ENCODE assay signal across 15 mouse cellular contexts in the genomic region with DNA sequence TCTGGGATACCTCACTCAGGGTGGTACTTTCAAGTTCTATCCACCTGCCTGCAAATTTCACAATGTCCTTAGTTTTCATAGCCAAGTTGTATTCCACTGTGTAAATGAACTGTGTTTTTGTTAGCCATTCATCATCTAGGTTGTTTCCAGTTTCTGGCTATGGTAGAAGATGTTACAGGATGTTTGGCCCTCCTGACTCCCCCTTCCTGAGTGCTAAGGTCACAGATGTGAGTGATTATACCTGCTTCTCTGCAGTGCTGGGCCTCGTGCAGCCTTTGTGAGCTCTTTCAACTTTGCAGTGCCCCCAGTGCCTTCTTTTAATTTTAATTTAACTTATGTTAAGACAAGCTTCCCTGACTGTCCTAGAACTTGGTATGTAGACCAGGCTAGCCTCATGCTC. TPM values are rescaled to one million over a fixed set of nuclear protein-coding genes. Genes with fewer than 3 reads are reported as not detected.
"Had no signal": no experiment of that assay in that cellular context is flagged by ENCODE, and none has a peak within 500 bp of the region (broad histone marks: within the 10 kb centered on the region; RNA-seq: fewer than 3 reads in every experiment).

No protein-coding gene starts in this region.

- H3K27me3 ChIP-seq: kidney, embryonic 15.5 days; liver, embryonic 15.5 days; neural tube, embryonic 13.5 days had no signal

- H3K4me1 ChIP-seq: liver, embryonic 15.5 days; neural tube, embryonic 13.5 days had no signal

- DNase-seq: kidney, adult 2 months; kidney, postnatal 14 days; lung, adult 2 months; lung, postnatal 36 days; midbrain, embryonic 14.5 days; right cerebral cortex, postnatal 14 days had no signal

- H3K36me3 ChIP-seq: kidney, embryonic 15.5 days; limb, embryonic 10.5 days; liver, embryonic 15.5 days; neural tube, embryonic 13.5 days had no signal

- H3K4me3 ChIP-seq: kidney, embryonic 15.5 days; left cerebral cortex, adult 2 months; limb, embryonic 10.5 days; liver, embryonic 15.5 days; neural tube, embryonic 13.5 days had no signal

- H3K27ac ChIP-seq: kidney, embryonic 15.5 days; left cerebral cortex, adult 2 months; liver, embryonic 15.5 days; neural tube, embryonic 13.5 days; stomach, postnatal 0 days had no signal

RNA-seq across cellular contexts. Expression of a gene that starts 27.6 kb away (rescaled TPM):
- polyA plus RNA-seq: large intestine, adult 2 months; limb, embryonic 10.5 days; liver, embryonic 11.5 days; liver, embryonic 15.5 days; lung, postnatal 0 days; midbrain, embryonic 14.5 days; neural tube, embryonic 13.5 days; stomach, postnatal 0 days had no signal
